Mouse (Mus musculus) midbrain, embryonic 14.5 days (tissue): ENCODE results near the gene Smim20. TPM values are rescaled to one million over a fixed set of nuclear protein-coding genes. Genes with fewer than 3 reads are reported as not detected.

ENCODE experiments used
- ATAC-seq: fragments of 200-750 bp; cut with Nextera tagmentation; 2 replicates; pipeline ENCODE4 v1.8.0; 2017; ENCODE audit warnings: moderate number of reproducible peaks, moderate library complexity; ENCODE audit not compliant: low FRiP score, low TSS enrichment
- DNase-seq: peaks from one replicate; pipeline ENCODE4 v3.0.0-alpha.2; 2015
- H3K27ac ChIP-seq: fragments of 300-500 bp; sonication (generic); replicated peaks from 2 replicates; pipeline ENCODE4 v1.5.1; 2014; ENCODE audit warnings: mild to moderate bottlenecking, low read depth, low read length, moderate library complexity
- H3K27me3 ChIP-seq: fragments of 300-500 bp; sonication (generic); 2 replicates; pipeline ENCODE4 v1.6.1; 2014; ENCODE audit warnings: low read length, control low read depth, mixed read lengths; ENCODE audit not compliant: control insufficient read depth, insufficient read depth
- H3K36me3 ChIP-seq: fragments of 300-500 bp; sonication (generic); 2 replicates; pipeline ENCODE4 v1.6.1; 2014; ENCODE audit warnings: low read length, control low read depth; ENCODE audit not compliant: control insufficient read depth, insufficient read depth
- H3K4me1 ChIP-seq: fragments of 300-500 bp; sonication (generic); 2 replicates; pipeline ENCODE4 v1.6.1; 2014; ENCODE audit warnings: mild to moderate bottlenecking, antibody characterized with exemption, low read length, control low read depth; ENCODE audit not compliant: control insufficient read depth, insufficient read depth
- H3K4me2 ChIP-seq: fragments of 300-500 bp; sonication (generic); 2 replicates; pipeline ENCODE4 v1.6.1; 2014; ENCODE audit warnings: mild to moderate bottlenecking, low read length, moderate library complexity
- H3K4me3 ChIP-seq: fragments of 300-500 bp; sonication (generic); replicated peaks from 2 replicates; pipeline ENCODE4 v1.5.1; 2014; ENCODE audit warnings: low read depth, low read length
- H3K9ac ChIP-seq: fragments of 300-500 bp; sonication (generic); replicated peaks from 2 replicates; pipeline ENCODE4 v1.6.1; 2014; ENCODE audit warnings: mild to moderate bottlenecking, low read length, moderate library complexity
- H3K9me3 ChIP-seq: fragments of 300-500 bp; sonication (generic); 2 replicates; pipeline ENCODE4 v1.6.1; 2016; ENCODE audit warnings: low read length, control low read depth, mixed read lengths; ENCODE audit not compliant: control insufficient read depth
- WGBS: fragments of 180-500 bp; shearing (Covaris S2); extraction: QIAGEN DNeasy Blood & Tissue Kit; methylation state at CpG from one replicate; pipeline ENCODE4 v1.1.7; 2014; 5-methylcytosine and 5-hydroxymethylcytosine counted together
- polyA plus RNA-seq: library from polyadenylated mRNA; unstranded; fragments of >200 nt; fragmentation: Nextera tagmentation; extraction: Ambion mirVana; gene quantifications from 2 replicates; pipeline ENCODE4 v1.2.1, GENCODE M21; 2014

The Smim20 gene
- polyA plus RNA-seq, 1 experiment from 2014 or later: 93.7 TPM

DNA sequence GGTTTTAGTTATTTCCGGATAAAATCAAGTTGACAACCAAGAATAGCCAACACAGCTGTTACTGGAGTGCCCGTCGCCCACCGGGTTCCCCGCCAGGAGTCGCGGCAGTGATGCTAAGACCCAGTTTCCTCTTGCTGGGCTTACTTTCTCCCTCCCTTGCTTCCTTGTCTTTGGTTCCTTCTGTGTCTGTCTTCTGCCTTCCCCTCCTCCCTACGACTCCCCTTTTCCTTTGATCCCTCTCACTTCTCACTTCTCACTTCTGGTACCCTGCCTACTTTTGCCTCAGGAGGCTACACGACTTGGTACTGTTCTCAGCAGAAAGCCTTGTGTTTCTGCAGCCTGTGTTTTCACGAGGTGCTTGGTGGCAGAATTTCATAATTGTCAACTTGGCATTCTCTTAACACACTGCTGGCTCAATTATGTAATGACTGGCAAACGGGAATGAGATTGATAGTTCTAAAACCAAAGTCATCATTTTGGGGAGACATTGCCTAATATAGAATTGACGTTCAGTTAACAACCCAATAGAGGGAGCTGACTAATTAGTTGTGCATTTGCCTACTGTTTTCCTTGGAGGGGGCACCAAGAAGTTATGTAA lies 12.4 kb downstream of the Smim20 start:
- 88% methylated on average over 12 of the region's 12 CpGs for WGBS
- H3K27me3 ChIP-seq: no peaks in the 10 kb centered on the region
- ATAC-seq (no peak), DNase-seq (no peak)
- no peaks in the 10 kb centered on the region for H3K9me3 ChIP-seq
- peaks cover 6% of the 10 kb centered on the region for H3K36me3 ChIP-seq
- H3K4me1 ChIP-seq: 0 out of 2 replicates have a peak, but pooled peaks cover 4% of the 10 kb centered on the region
- H3K27ac ChIP-seq: no peak overlapping the region
- no peak overlapping the region for H3K9ac ChIP-seq
- H3K4me2 ChIP-seq: no peak overlapping the region
- H3K4me3 ChIP-seq: no peak overlapping the region

DNA sequence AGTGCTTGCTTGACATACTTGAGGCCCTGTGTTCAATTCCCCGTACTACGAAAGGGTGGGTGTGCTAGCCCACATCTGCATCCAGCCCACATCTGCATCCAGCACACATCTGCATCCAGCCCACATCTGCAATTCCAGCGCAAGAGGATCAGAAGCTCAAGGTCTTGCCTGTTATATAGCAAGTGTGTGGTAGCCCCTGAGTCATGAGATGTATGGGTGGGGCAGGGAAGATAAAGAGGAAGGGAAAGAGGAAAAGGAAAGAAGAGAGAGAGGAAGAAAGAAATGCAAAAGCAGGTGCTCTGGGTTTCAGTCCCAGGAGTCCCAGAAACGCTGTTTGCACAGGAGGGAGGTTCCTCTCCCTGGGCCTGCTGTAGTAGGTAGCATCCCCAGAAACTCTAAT lies 15.6 kb downstream of the Smim20 start:
- 84% methylated on average over 4 of the region's 4 CpGs for WGBS
- no peaks in the 10 kb centered on the region for H3K4me1 ChIP-seq
- no peak overlapping the region for H3K27ac ChIP-seq
- H3K9me3 ChIP-seq: no peaks in the 10 kb centered on the region
- no peaks in the 10 kb centered on the region for H3K27me3 ChIP-seq
- H3K36me3 ChIP-seq: peaks cover 6% of the 10 kb centered on the region
- no peak overlapping the region for H3K4me3 ChIP-seq
- ATAC-seq (no peak), DNase-seq (no peak)
- no peak overlapping the region for H3K4me2 ChIP-seq
- no peak overlapping the region for H3K9ac ChIP-seq

- Histone ChIP-seq H3K27ac (no peak overlapping the region), H3K27me3 (no peaks in the 10 kb centered on the region), H3K4me3 (no peak overlapping the region), H3K36me3 (no peaks in the 10 kb centered on the region), H3K4me2 (no peak overlapping the region), H3K9me3 (no peaks in the 10 kb centered on the region), H3K4me1 (no peaks in the 10 kb centered on the region), H3K9ac (no peak overlapping the region)
- WGBS: 92% methylated on average over 2 of the region's 2 CpGs
- DNase-seq (no peak), ATAC-seq (no peak)
Observed at GRCm38 (mm10) chr5:53286406-53286805, 19.5 kb downstream of the Smim20 start.

DNA sequence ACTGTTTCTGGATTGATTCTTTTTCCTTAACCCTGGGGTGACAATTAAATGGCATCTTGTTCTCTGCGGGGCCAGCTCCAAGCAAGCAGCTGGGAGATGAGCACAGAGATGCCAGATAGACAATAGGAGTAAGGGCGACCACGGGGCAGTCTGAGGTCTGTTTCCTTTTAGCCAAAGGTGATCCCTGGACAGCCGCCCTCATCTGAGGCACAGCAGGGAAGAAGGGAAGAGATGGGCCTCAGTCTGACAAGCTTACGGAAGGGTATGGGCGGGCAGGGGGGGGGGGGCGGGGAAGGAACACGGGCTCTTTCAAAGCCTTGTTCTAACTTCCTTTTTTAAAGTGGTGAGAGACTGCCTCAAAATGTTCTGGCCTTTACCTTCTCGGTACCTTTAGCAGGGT lies 22.6 kb downstream of the Smim20 start:
- H3K4me2 ChIP-seq: no peak overlapping the region
- H3K9ac ChIP-seq: no peak overlapping the region
- DNase-seq (no peak), ATAC-seq (no peak)
- H3K36me3 ChIP-seq: no peaks in the 10 kb centered on the region
- H3K9me3 ChIP-seq: no peaks in the 10 kb centered on the region
- H3K27ac ChIP-seq: no peak overlapping the region
- 28% methylated on average over 8 of the region's 9 CpGs for WGBS
- no peaks in the 10 kb centered on the region for H3K4me1 ChIP-seq
- H3K4me3 ChIP-seq: no peak overlapping the region
- no peaks in the 10 kb centered on the region for H3K27me3 ChIP-seq

DNA sequence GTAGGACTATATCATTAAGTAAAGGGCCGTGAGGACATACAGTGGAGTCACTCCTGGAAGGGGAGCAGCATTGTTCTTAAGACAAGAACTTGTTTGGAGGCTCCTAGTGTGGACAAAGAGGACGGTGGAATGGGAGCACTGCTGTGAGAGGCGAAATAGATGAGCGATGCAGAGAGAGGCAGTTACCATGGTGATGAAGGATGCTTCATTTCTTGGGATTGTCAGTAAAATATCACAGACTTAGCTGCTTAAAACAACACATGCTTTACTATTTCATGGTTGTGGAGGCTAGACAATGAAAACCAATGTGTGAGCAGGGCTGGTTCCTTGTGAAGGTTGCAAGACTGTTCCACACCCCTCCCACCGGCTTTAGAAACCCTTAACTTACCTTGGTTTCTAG lies 27.7 kb downstream of the Smim20 start:
- Histone ChIP-seq H3K4me2 (no peak overlapping the region), H3K4me3 (no peak overlapping the region), H3K9me3 (no peaks in the 10 kb centered on the region), H3K27ac (no peak overlapping the region), H3K4me1 (no peaks in the 10 kb centered on the region), H3K9ac (no peak overlapping the region), H3K27me3 (no peaks in the 10 kb centered on the region), H3K36me3 (no peaks in the 10 kb centered on the region)
- peak; percentile 51 for DNase-seq
- no peak for ATAC-seq
- 68% methylated on average over 5 of the region's 5 CpGs for WGBS

DNA sequence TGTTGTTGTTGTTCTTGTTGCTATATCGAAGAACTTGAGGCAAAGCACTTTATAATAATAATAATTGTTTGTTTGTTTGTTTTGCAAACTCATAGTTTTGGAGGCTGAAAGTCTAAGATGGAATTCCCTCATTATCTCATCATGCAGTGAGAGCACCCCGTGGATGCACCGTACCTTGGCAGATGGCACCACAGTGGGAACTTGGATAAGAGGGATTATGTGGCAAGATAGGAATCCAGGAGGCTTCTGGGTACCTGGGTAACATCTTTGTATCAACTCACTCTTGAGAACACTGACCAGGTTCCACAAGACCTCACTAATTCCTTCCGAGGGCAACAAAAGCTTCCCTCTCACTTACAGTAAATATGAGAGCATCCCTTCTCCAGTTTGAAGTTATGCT lies 30.1 kb downstream of the Smim20 start:
- H3K4me1 ChIP-seq: no peaks in the 10 kb centered on the region
- 90% methylated on average over 4 of the region's 4 CpGs for WGBS

GRCm38 (mm10) chr5:53301496-53301895 lies 34.6 kb downstream of the Smim20 start:
- Histone ChIP-seq H3K27me3 (no peaks in the 10 kb centered on the region), H3K9me3 (no peaks in the 10 kb centered on the region), H3K27ac (no peak overlapping the region), H3K4me2 (no peak overlapping the region), H3K4me3 (no peak overlapping the region), H3K36me3 (no peaks in the 10 kb centered on the region), H3K9ac (no peak overlapping the region), H3K4me1 (no peaks in the 10 kb centered on the region)
- DNase-seq (no peak), ATAC-seq (no peak)
- 73% methylated on average over 8 of the region's 8 CpGs for WGBS

More for the DNA sequence above, 30.1 kb downstream of the Smim20 start:
- no peak for DNase-seq
- no peaks in the 10 kb centered on the region for H3K27me3 ChIP-seq
- no peaks in the 10 kb centered on the region for H3K36me3 ChIP-seq
- no peak for ATAC-seq
- no peak overlapping the region for H3K4me2 ChIP-seq
- no peaks in the 10 kb centered on the region for H3K9me3 ChIP-seq
- H3K4me3 ChIP-seq: no peak overlapping the region
- H3K9ac ChIP-seq: no peak overlapping the region
- no peak overlapping the region for H3K27ac ChIP-seq

- Histone ChIP-seq H3K4me3 (no peak overlapping the region), H3K27ac (no peak overlapping the region), H3K4me1 (no peaks in the 10 kb centered on the region), H3K27me3 (no peaks in the 10 kb centered on the region), H3K36me3 (no peaks in the 10 kb centered on the region), H3K9ac (no peak overlapping the region), H3K4me2 (no peak overlapping the region), H3K9me3 (no peaks in the 10 kb centered on the region)
- 77% methylated on average over 10 of the region's 10 CpGs for WGBS
- no peak for ATAC-seq
- no peak for DNase-seq
Observed at GRCm38 (mm10) chr5:53302895-53303670, 36.2 kb downstream of the Smim20 start.

DNA sequence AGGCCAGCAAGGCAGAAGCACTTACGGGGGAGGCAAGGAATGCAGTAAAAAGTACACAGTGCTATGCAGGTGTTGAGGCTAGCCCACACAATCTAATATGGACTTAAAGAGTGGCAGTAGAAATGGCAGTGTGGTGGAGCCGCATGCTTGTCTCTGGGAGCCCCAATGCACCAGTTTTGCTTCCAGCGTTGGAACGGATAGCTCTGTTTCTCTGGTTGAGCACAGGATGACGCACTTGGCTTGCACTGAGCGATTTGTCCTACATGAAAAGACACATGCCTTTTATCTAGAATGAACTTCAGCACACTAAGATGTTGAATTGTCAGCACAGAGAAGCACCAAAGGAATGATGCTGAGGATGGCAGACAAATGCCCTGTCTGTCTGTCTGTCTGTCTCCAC lies 37.1 kb downstream of the Smim20 start:
- no peak for ATAC-seq

More for the DNA sequence above, 37.1 kb downstream of the Smim20 start:
- no peaks in the 10 kb centered on the region for H3K4me1 ChIP-seq
- H3K27me3 ChIP-seq: no peaks in the 10 kb centered on the region
- no peaks in the 10 kb centered on the region for H3K36me3 ChIP-seq
- H3K4me3 ChIP-seq: no peak overlapping the region
- no peak overlapping the region for H3K4me2 ChIP-seq
- DNase-seq: no peak
- H3K9me3 ChIP-seq: no peaks in the 10 kb centered on the region
- H3K9ac ChIP-seq: no peak overlapping the region
- H3K27ac ChIP-seq: no peak overlapping the region
- WGBS: 93% methylated on average over 6 of the region's 6 CpGs
